Mouse (Mus musculus) limb, embryonic 11.5 days (tissue): ENCODE data around the gene Gnmt. TPM values are rescaled to one million over a fixed set of nuclear protein-coding genes. Genes with fewer than 3 reads are reported as not detected.

Experiments
- ATAC-seq: fragments of 200-750 bp; cut with Nextera tagmentation; 2 replicates; pipeline ENCODE4 v1.8.0; 2017; ENCODE audit warnings: low read depth; ENCODE audit not compliant: insufficient number of reproducible peaks, low FRiP score, low TSS enrichment
- DNase-seq: peaks from one replicate; pipeline ENCODE4 v3.0.0-alpha.2; 2015; ENCODE audit warnings: low spot score
- H3K27ac ChIP-seq: fragments of 300-500 bp; sonication (generic); replicated peaks from 2 replicates; pipeline ENCODE4 v1.5.1; 2014; ENCODE audit warnings: low read depth, mild to moderate bottlenecking, low read length
- H3K27me3 ChIP-seq: fragments of 300-500 bp; sonication (generic); 2 replicates; pipeline ENCODE4 v1.6.1; 2014; ENCODE audit warnings: mild to moderate bottlenecking, low read length, mixed read lengths; ENCODE audit not compliant: control insufficient read depth, insufficient read depth
- H3K36me3 ChIP-seq: fragments of 300-500 bp; sonication (generic); 2 replicates; pipeline ENCODE4 v1.6.1; 2014; ENCODE audit warnings: mild to moderate bottlenecking, low read length, moderate library complexity, mixed read lengths; ENCODE audit not compliant: control insufficient read depth, insufficient read depth
- H3K4me1 ChIP-seq: fragments of 300-500 bp; sonication (generic); 2 replicates; pipeline ENCODE4 v1.6.1; 2014; ENCODE audit warnings: low read length, mixed read lengths; ENCODE audit not compliant: control insufficient read depth, insufficient read depth
- H3K4me2 ChIP-seq: fragments of 300-500 bp; sonication (generic); 2 replicates; pipeline ENCODE4 v1.6.1; 2014; ENCODE audit warnings: low read depth, mild to moderate bottlenecking, moderate library complexity; ENCODE audit not compliant: severe bottlenecking
- H3K4me3 ChIP-seq: fragments of 300-500 bp; sonication (generic); 2 replicates; pipeline ENCODE4 v1.5.1; 2014; ENCODE audit warnings: low read depth, low read length
- H3K9ac ChIP-seq: fragments of 300-500 bp; sonication (generic); 2 replicates; pipeline ENCODE4 v1.6.1; 2014; ENCODE audit warnings: mild to moderate bottlenecking, low read length
- H3K9me3 ChIP-seq: fragments of 300-500 bp; sonication (generic); 2 replicates; pipeline ENCODE4 v1.6.1; 2016; ENCODE audit warnings: low read length; ENCODE audit not compliant: control insufficient read depth
- whole genome bisulfite sequencing: fragments of 180-500 bp; shearing (Covaris S2); extraction: QIAGEN DNeasy Blood & Tissue Kit; methylation state at CpG from one replicate; pipeline ENCODE4 v1.1.7; 2014; 5-methylcytosine and 5-hydroxymethylcytosine counted together
- polyA plus RNA-seq: library from polyadenylated mRNA; unstranded; fragments of >200 nt; fragmentation: Nextera tagmentation; extraction: Ambion mirVana; gene quantifications from 2 replicates; pipeline ENCODE4 v1.2.1, GENCODE M21; 2014

Gnmt gene
- polyA plus RNA-seq, 1 experiment from 2014 or later = 0.35 TPM

- Histone ChIP-seq H3K9ac (no peak overlapping the region; the same call in 1 of the 2 replicates), H3K4me2 (peak overlapping the region; percentile 68)
- WGBS = 96% methylated on average over 4 of the region's 4 CpGs
Measured at GRCm38 (mm10) chr17:46750580-46750979, 21.6 kb upstream of the Gnmt start.

GRCm38 (mm10) chr17:46749282-46749681 is 20.3 kb upstream of the Gnmt start:
- Histone ChIP-seq H3K4me3 (no peak overlapping the region), H3K9ac (no peak overlapping the region), H3K9me3 (no peaks in the 10 kb centered on the region; the same call in 1 of the 2 replicates), H3K27ac (no peak overlapping the region), H3K36me3 (peaks cover 2% of the 10 kb centered on the region; the same call in 1 of the 2 replicates), H3K4me2 (no peak overlapping the region), H3K4me1 (peaks cover 4% of the 10 kb centered on the region), H3K27me3 (no peaks in the 10 kb centered on the region)
- DNase-seq = no peak
- ATAC-seq = no peak
- 91% methylated on average over 5 of the region's 5 CpGs for WGBS

More at GRCm38 (mm10) chr17:46750580-46750979, 21.6 kb upstream of the Gnmt start:
- ATAC-seq (no peak), DNase-seq (no peak)
- H3K36me3 ChIP-seq = peaks cover under 1% of the 10 kb centered on the region; the same call in 1 of the 2 replicates
- peaks cover 4% of the 10 kb centered on the region for H3K4me1 ChIP-seq
- H3K27me3 ChIP-seq = no peaks in the 10 kb centered on the region
- H3K4me3 ChIP-seq = no peak overlapping the region
- no peaks in the 10 kb centered on the region; the same call in 1 of the 2 replicates for H3K9me3 ChIP-seq
- H3K27ac ChIP-seq = no peak overlapping the region

DNA sequence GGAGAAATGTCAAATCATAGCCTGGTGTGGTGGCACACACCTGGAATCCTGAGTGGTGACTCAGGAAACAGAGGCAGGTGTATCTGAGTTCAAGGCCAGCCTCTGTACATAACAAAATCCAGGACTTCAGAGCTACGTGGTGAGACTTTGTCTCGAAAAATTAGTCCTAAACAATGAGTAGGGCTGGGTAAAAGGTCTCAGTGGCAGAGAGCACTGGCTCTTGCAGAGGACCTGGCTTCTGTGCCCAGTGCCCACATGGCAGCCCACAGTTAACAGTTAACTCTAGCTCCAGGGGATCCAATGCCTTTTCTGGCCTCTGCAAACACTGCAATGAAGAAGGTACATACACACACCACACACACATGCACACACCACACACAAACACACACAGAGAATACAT is 18.8 kb upstream of the Gnmt start:
- peaks cover 2% of the 10 kb centered on the region; the same call in 1 of the 2 replicates for H3K36me3 ChIP-seq

DNA sequence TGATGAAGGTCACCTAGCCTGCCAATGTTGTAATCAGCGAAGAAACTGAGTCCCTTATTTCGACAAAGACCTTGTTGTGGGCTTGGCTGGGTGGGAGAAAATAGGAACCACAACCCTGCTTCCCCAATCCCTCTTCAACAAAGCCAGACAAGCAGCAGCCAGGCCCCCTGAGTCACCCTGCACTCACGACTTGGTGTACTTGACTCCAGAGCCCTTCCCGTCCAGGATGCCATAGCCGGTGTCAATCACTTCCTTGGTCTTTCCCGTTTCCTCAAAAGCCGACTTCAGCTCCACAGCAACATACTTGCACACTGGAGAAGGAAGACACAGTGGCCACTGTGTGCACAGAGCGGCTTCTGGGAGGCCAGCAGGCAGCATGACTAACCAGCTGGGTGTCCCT is 18.3 kb upstream of the Gnmt start:
- peaks cover 4% of the 10 kb centered on the region for H3K4me1 ChIP-seq
- no peaks in the 10 kb centered on the region for H3K27me3 ChIP-seq
- H3K4me2 ChIP-seq = no peak overlapping the region
- peaks cover 2% of the 10 kb centered on the region; the same call in 1 of the 2 replicates for H3K36me3 ChIP-seq
- ATAC-seq = no peak
- no peak for DNase-seq
- WGBS = 85% methylated on average over 8 of the region's 8 CpGs
- no peaks in the 10 kb centered on the region; the same call in 1 of the 2 replicates for H3K9me3 ChIP-seq
- H3K4me3 ChIP-seq = no peak overlapping the region
- H3K27ac ChIP-seq = no peak overlapping the region
- H3K9ac ChIP-seq = no peak overlapping the region

More for the DNA sequence above, 18.8 kb upstream of the Gnmt start:
- no peak overlapping the region for H3K27ac ChIP-seq
- ATAC-seq (no peak), DNase-seq (no peak)
- no peak overlapping the region for H3K9ac ChIP-seq
- H3K9me3 ChIP-seq = no peaks in the 10 kb centered on the region; the same call in 1 of the 2 replicates
- WGBS = 93% methylated on average over 2 of the region's 2 CpGs
- H3K4me1 ChIP-seq = peaks cover 4% of the 10 kb centered on the region
- no peaks in the 10 kb centered on the region for H3K27me3 ChIP-seq
- H3K4me3 ChIP-seq = no peak overlapping the region
- no peak overlapping the region for H3K4me2 ChIP-seq

- peaks cover 2% of the 10 kb centered on the region; the same call in 1 of the 2 replicates for H3K36me3 ChIP-seq
- no peak overlapping the region for H3K4me2 ChIP-seq
- no peaks in the 10 kb centered on the region for H3K27me3 ChIP-seq
- H3K9ac ChIP-seq = no peak overlapping the region
- ATAC-seq (no peak), DNase-seq (no peak)
- H3K9me3 ChIP-seq = no peaks in the 10 kb centered on the region; the same call in 1 of the 2 replicates
- H3K27ac ChIP-seq = no peak overlapping the region
- no peaks in the 10 kb centered on the region for H3K4me1 ChIP-seq
- no peak overlapping the region for H3K4me3 ChIP-seq
- 75% methylated on average over 2 of the region's 2 CpGs for WGBS
Measured at GRCm38 (mm10) chr17:46745506-46745905, 16.5 kb upstream of the Gnmt start.

DNA sequence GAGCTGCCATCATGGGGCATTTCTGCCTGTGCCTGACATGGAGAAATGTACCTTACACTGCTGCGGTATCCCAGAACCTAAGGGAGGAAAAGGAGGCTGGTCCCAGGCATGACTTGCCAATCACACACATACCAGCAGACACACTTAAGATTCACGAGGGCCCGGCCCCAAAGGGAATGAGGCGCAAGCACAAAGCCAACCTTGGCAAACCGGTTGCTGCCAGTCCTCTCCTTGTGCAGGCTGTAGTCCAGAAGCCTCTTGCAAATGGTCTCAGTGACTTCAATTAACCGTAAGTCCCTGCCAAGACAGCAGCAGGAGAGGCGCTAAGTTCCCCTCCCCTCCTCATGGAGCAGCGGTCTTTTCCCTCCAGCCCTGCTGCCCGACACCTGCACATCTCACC is 14.0 kb upstream of the Gnmt start:
- Histone ChIP-seq H3K9me3 (no peaks in the 10 kb centered on the region), H3K4me1 (no peaks in the 10 kb centered on the region), H3K27ac (no peak overlapping the region), H3K27me3 (no peaks in the 10 kb centered on the region), H3K36me3 (peaks cover 2% of the 10 kb centered on the region; the same call in 1 of the 2 replicates), H3K9ac (no peak overlapping the region), H3K4me2 (no peak overlapping the region), H3K4me3 (no peak overlapping the region)
- ATAC-seq (no peak), DNase-seq (no peak)
- 88% methylated on average over 9 of the region's 9 CpGs for WGBS

GRCm38 (mm10) chr17:46741305-46741704 is 12.3 kb upstream of the Gnmt start:
- 93% methylated on average over 6 of the region's 6 CpGs for WGBS
- Histone ChIP-seq H3K9ac (no peak overlapping the region), H3K4me3 (no peak overlapping the region), H3K27me3 (no peaks in the 10 kb centered on the region), H3K36me3 (peaks cover 2% of the 10 kb centered on the region; the same call in 1 of the 2 replicates), H3K27ac (no peak overlapping the region), H3K9me3 (no peaks in the 10 kb centered on the region), H3K4me1 (no peaks in the 10 kb centered on the region), H3K4me2 (no peak overlapping the region)
- ATAC-seq (no peak), DNase-seq (no peak)

GRCm38 (mm10) chr17:46736160-46736559 is 7.2 kb upstream of the Gnmt start:
- H3K4me3 ChIP-seq = no peak overlapping the region
- no peak overlapping the region for H3K27ac ChIP-seq
- no peaks in the 10 kb centered on the region for H3K4me1 ChIP-seq
- ATAC-seq = no peak
- no peak overlapping the region for H3K9ac ChIP-seq
- H3K4me2 ChIP-seq = no peak overlapping the region
- H3K36me3 ChIP-seq = no peaks in the 10 kb centered on the region
- no peaks in the 10 kb centered on the region for H3K27me3 ChIP-seq
- peak; percentile 40 for DNase-seq
- H3K9me3 ChIP-seq = no peaks in the 10 kb centered on the region
- WGBS = 54% methylated on average over 9 of the region's 10 CpGs

GRCm38 (mm10) chr17:46735287-46735686 is 6.3 kb upstream of the Gnmt start:
- no peaks in the 10 kb centered on the region for H3K36me3 ChIP-seq
- no peaks in the 10 kb centered on the region for H3K4me1 ChIP-seq
- H3K9me3 ChIP-seq = no peaks in the 10 kb centered on the region

More at GRCm38 (mm10) chr17:46735287-46735686, 6.3 kb upstream of the Gnmt start:
- Histone ChIP-seq H3K27me3 (no peaks in the 10 kb centered on the region), H3K9ac (no peak overlapping the region), H3K4me2 (no peak overlapping the region), H3K4me3 (no peak overlapping the region), H3K27ac (no peak overlapping the region)
- ATAC-seq = no peak
- no peak for DNase-seq
- WGBS = 93% methylated on average over 7 of the region's 7 CpGs
